Mouse (Mus musculus) bone marrow, adult 2 months (tissue): ENCODE data around the gene Tpcn1.

Experiments used
- CTCF ChIP-seq: fragments of 200-500 bp; IDR thresholded peaks from 2 replicates; pipeline ENCODE4 v1.5.1; 2011; ENCODE audit warnings: low read length, control low read depth; ENCODE audit not compliant: control insufficient read depth, insufficient read depth
- POLR2A ChIP-seq: fragments of 200-500 bp; IDR thresholded peaks from 2 replicates; pipeline ENCODE4 v1.6.1; 2011; ENCODE audit warnings: low read depth, mild to moderate bottlenecking, control low read depth, low read length, borderline replicate concordance; ENCODE audit not compliant: control insufficient read depth

- no peak for TF ChIP-seq CTCF
- TF ChIP-seq POLR2A, result no peak
Observed at GRCm38 (mm10) chr5:120558041-120558440, 30.4 kb downstream of the Tpcn1 start.
